Mouse (Mus musculus) myocyte (in vitro differentiated cells): ENCODE measurements at regions not wholly inside any gene's neighbourhood (a gene's known extent, or its start where the extent isn't known, plus 50 kb on each side); places are given as distances from the start of the nearest gene placed in this dataset.

Experiments used
- H3K27me3 ChIP-seq: one replicate; pipeline ENCODE4 v1.6.1; 2011; ENCODE audit not compliant: control insufficient read depth, insufficient read depth, insufficient read length
- H3K36me3 ChIP-seq: one replicate; pipeline ENCODE4 v1.6.1; 2011; ENCODE audit not compliant: control insufficient read depth, insufficient read depth
- H3K4me2 ChIP-seq: one replicate; pipeline ENCODE4 v1.6.1; 2011; ENCODE audit warnings: low read depth, control low read depth
- H3K4me3 ChIP-seq: one replicate; pipeline ENCODE4 v1.5.1; 2011; ENCODE audit warnings: mild to moderate bottlenecking, control low read depth, moderate library complexity
- H3K79me2 ChIP-seq: one replicate; pipeline ENCODE4 v1.6.1; 2011; ENCODE audit not compliant: control insufficient read depth, insufficient read depth
- H3ac ChIP-seq: one replicate; pipeline ENCODE4 v1.6.1; 2011; ENCODE audit not compliant: control insufficient read depth, insufficient read length
- CEBPB ChIP-seq: IDR thresholded peaks from 2 replicates; pipeline ENCODE4 v1.6.1; 2011; ENCODE audit warnings: mild to moderate bottlenecking, moderate library complexity; ENCODE audit not compliant: poor library complexity, insufficient read depth, severe bottlenecking
- E2F4 ChIP-seq: IDR thresholded peaks from one replicate; pipeline ENCODE4 v1.6.1; 2011; ENCODE audit warnings: mild to moderate bottlenecking, control low read depth, moderate library complexity; ENCODE audit not compliant: insufficient read depth
- MAX ChIP-seq: IDR thresholded peaks from one replicate; pipeline ENCODE4 v1.6.1; 2011; ENCODE audit warnings: low read depth, mild to moderate bottlenecking, control low read depth
- MYOD1 ChIP-seq, 3 experiments: IDR thresholded peaks; one replicate each; pipeline ENCODE4 v1.6.1; 2011; ENCODE audit warnings: control low read depth in 2 of 3, low read depth in 2 of 3, mild to moderate bottlenecking in 2 of 3, moderate library complexity in 1 of 3; ENCODE audit not compliant: insufficient read length in 2 of 3, control insufficient read depth in 1 of 3
- MYOG ChIP-seq, 3 experiments: IDR thresholded peaks; one replicate each; pipeline ENCODE4 v1.6.1; 2011; ENCODE audit warnings: control low read depth in 2 of 3, low read depth in 2 of 3, mild to moderate bottlenecking in 2 of 3; ENCODE audit not compliant: insufficient read length in 2 of 3, control insufficient read depth in 1 of 3, insufficient read depth in 1 of 3
- POLR2A ChIP-seq: IDR thresholded peaks from one replicate; pipeline ENCODE4 v1.6.1; 2011; ENCODE audit warnings: low read depth, mild to moderate bottlenecking, control low read depth, moderate library complexity; ENCODE audit not compliant: insufficient read length
- POLR2AphosphoS2 ChIP-seq: IDR thresholded peaks from one replicate; pipeline ENCODE4 v1.6.1; 2011; ENCODE audit warnings: low read depth, control low read depth; ENCODE audit not compliant: insufficient read length
- REST ChIP-seq: IDR thresholded peaks from one replicate; pipeline ENCODE4 v1.6.1; 2011; ENCODE audit warnings: mild to moderate bottlenecking, control low read depth, moderate library complexity; ENCODE audit not compliant: insufficient read depth, insufficient read length
- SRF ChIP-seq: IDR thresholded peaks from one replicate; pipeline ENCODE4 v1.6.1; 2011; ENCODE audit warnings: low read depth; ENCODE audit not compliant: control insufficient read depth, insufficient read length
- TCF12 ChIP-seq: IDR thresholded peaks from one replicate; pipeline ENCODE4 v1.6.1; 2011; ENCODE audit warnings: mild to moderate bottlenecking, control low read depth; ENCODE audit not compliant: poor library complexity, insufficient read depth, severe bottlenecking
- TCF3 ChIP-seq: IDR thresholded peaks from one replicate; pipeline ENCODE4 v1.6.1; 2011; ENCODE audit warnings: low read depth, control low read depth; ENCODE audit not compliant: insufficient read length
- USF1 ChIP-seq: IDR thresholded peaks from one replicate; pipeline ENCODE4 v1.6.1; 2011; ENCODE audit warnings: low read depth, mild to moderate bottlenecking, control low read depth, moderate library complexity

GRCm38 (mm10) chr7:79543231-79544071 is 74.0 kb downstream of the Rhcg start:
- Histone ChIP-seq H3K36me3 (no peaks in the 10 kb centered on the region), H3K79me2 (no peaks in the 10 kb centered on the region), H3K4me3 (no peak overlapping the region), H3K27me3 (peaks cover 43% of the 10 kb centered on the region), H3ac (no peak overlapping the region), H3K4me2 (no peak overlapping the region)
- TF ChIP-seq POLR2A (no peak), MYOD1 (IDR thresholded peaks at IDR 0.05; ENCODE audit: control insufficient read depth in 1 of 3, insufficient read length in 2 of 3, low read depth in 2 of 3) (no peak), MAX (no peak), CEBPB (no peak), POLR2AphosphoS2 (no peak), E2F4 (no peak), REST (no peak), MYOG (IDR thresholded peaks at IDR 0.05; ENCODE audit: control insufficient read depth in 1 of 3, insufficient read depth in 1 of 3, insufficient read length in 2 of 3, low read depth in 2 of 3) (no peak), USF1 (no peak), TCF3 (no peak), TCF12 (no peak), SRF (no peak)

- Histone ChIP-seq H3K36me3 (no peaks in the 10 kb centered on the region), H3K79me2 (no peaks in the 10 kb centered on the region), H3K4me3 (no peak overlapping the region), H3K27me3 (peaks cover 47% of the 10 kb centered on the region), H3K4me2 (no peak overlapping the region), H3ac (no peak overlapping the region)
- TF ChIP-seq SRF: no peak
- no peak for TF ChIP-seq E2F4
- no peak for TF ChIP-seq REST
- TF ChIP-seq MYOD1 (IDR thresholded peaks at IDR 0.05; ENCODE audit: control insufficient read depth in 1 of 3, insufficient read length in 2 of 3, low read depth in 2 of 3): no peak
- no peak for TF ChIP-seq POLR2A
- TF ChIP-seq POLR2AphosphoS2: no peak
- no peak for TF ChIP-seq TCF3
- TF ChIP-seq MYOG (IDR thresholded peaks at IDR 0.05; ENCODE audit: control insufficient read depth in 1 of 3, insufficient read depth in 1 of 3, insufficient read length in 2 of 3, low read depth in 2 of 3): no peak
- TF ChIP-seq TCF12: no peak
- no peak for TF ChIP-seq MAX
- TF ChIP-seq USF1: no peak
- TF ChIP-seq CEBPB: no peak
Observed at GRCm38 (mm10) chr7:79542379-79543015, 75.0 kb downstream of the Rhcg start.

GRCm38 (mm10) chr7:79540246-79540645 is 74.1 kb upstream of the Polg start:
- H3ac ChIP-seq: no peak overlapping the region
- no peak overlapping the region for H3K4me3 ChIP-seq
- H3K27me3 ChIP-seq: peaks cover 59% of the 10 kb centered on the region
- no peaks in the 10 kb centered on the region for H3K79me2 ChIP-seq
- H3K36me3 ChIP-seq: no peaks in the 10 kb centered on the region
- H3K4me2 ChIP-seq: no peak overlapping the region
- TF ChIP-seq USF1 (no peak), TCF12 (no peak), REST (no peak), MYOG (IDR thresholded peaks at IDR 0.05; ENCODE audit: control insufficient read depth in 1 of 3, insufficient read depth in 1 of 3, insufficient read length in 2 of 3, low read depth in 2 of 3) (no peak), TCF3 (no peak), POLR2AphosphoS2 (no peak), CEBPB (no peak), MYOD1 (IDR thresholded peaks at IDR 0.05; ENCODE audit: control insufficient read depth in 1 of 3, insufficient read length in 2 of 3, low read depth in 2 of 3) (no peak), E2F4 (no peak), SRF (no peak), POLR2A (no peak), MAX (no peak)

- TF ChIP-seq TCF3: no peak
- no peak for TF ChIP-seq E2F4
- no peak for TF ChIP-seq TCF12
- no peak for TF ChIP-seq SRF
- TF ChIP-seq REST: no peak
- TF ChIP-seq CEBPB: no peak
- TF ChIP-seq MAX: no peak
- TF ChIP-seq MYOG (IDR thresholded peaks at IDR 0.05; ENCODE audit: control insufficient read depth in 1 of 3, insufficient read depth in 1 of 3, insufficient read length in 2 of 3, low read depth in 2 of 3): no peak
- TF ChIP-seq POLR2AphosphoS2: no peak
- no peak for TF ChIP-seq MYOD1 (IDR thresholded peaks at IDR 0.05; ENCODE audit: control insufficient read depth in 1 of 3, insufficient read length in 2 of 3, low read depth in 2 of 3)
- no peak for TF ChIP-seq POLR2A
- TF ChIP-seq USF1: no peak
- Histone ChIP-seq H3K4me2 (no peak overlapping the region), H3K4me3 (no peak overlapping the region), H3ac (no peak overlapping the region), H3K27me3 (peaks cover 64% of the 10 kb centered on the region), H3K36me3 (no peaks in the 10 kb centered on the region), H3K79me2 (no peaks in the 10 kb centered on the region)
Observed at GRCm38 (mm10) chr7:79539426-79539825, 73.3 kb upstream of the Polg start.
